In the genomic region with DNA sequence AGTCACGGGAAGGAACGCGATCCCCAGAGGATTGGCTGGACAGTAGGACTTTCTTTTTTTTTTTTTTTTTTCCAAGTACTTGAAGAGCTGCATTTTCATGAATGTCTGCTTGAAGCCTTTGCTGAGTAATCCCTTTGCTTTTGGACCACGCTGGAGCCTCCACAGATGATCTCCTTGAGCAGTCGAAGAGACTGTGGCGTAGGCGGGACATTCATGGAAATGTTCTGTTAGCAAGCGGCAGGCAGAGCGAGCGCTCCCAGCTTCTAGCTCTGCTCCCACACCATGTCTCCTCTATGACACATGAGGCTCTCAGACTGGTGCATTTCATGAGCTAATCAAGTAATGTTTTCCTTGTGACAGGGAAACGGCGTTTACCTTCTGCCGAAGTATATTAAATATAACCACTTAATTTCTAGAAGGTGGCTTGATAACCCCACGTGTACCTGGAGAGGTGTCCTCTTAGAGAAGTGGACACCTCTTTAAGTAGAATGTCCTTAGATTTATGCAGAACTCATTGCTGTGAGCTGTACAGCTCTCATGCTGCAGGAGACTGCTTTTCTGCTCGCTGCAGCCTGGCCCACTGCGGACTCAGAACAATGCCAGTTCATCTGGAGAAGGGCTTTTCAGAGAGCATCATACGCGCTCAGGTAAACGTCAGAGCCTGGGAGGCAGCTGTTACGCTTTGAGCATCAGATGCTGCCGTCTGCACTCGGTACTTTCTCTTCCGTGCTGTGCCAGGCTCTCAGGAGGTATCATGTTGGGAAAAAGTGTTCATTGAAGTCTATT, we compare ENCODE assay signal across 8 mouse cellular contexts.
DNase-seq lines count a peak whose midpoint lies in the region; ATAC-seq lines count a peak whose summit lies in the region.

No protein-coding gene starts in this region.

- H3K9me3 ChIP-seq in hindbrain, embryonic 14.5 days (ENCODE audit: control insufficient read depth, low read length) = no peaks in the 10 kb centered on the region
- H3K9me3 ChIP-seq in hindbrain, embryonic 12.5 days (replicated peaks) = no peaks in the 10 kb centered on the region
- H3K9me3 ChIP-seq in embryonic facial prominence, embryonic 15.5 days (replicated peaks) = no peaks in the 10 kb centered on the region
- H3K9me3 ChIP-seq in hindbrain, embryonic 16.5 days (ENCODE audit: control insufficient read depth, low read length) = no peaks in the 10 kb centered on the region
- no peaks in the 10 kb centered on the region for H3K9me3 ChIP-seq in limb, embryonic 15.5 days

- no peaks in the 10 kb centered on the region for H3K27me3 ChIP-seq in hindbrain, embryonic 14.5 days (ENCODE audit: control insufficient read depth, insufficient read depth, low read length)
- peaks cover 4% of the 10 kb centered on the region; the same call in 1 of the 2 replicates for H3K27me3 ChIP-seq in hindbrain, embryonic 12.5 days
- H3K27me3 ChIP-seq in embryonic facial prominence, embryonic 15.5 days = no peaks in the 10 kb centered on the region
- no peaks in the 10 kb centered on the region for H3K27me3 ChIP-seq in hindbrain, embryonic 16.5 days (replicated peaks; ENCODE audit: control insufficient read depth, insufficient read depth, low read length)
- H3K27me3 ChIP-seq in limb, embryonic 15.5 days = no peaks in the 10 kb centered on the region

- DNase-seq in hindbrain, embryonic 14.5 days (ENCODE audit: low spot score) = no peak
- no peak for DNase-seq in ovary, postnatal 36 days (ENCODE audit: low spot score)
- DNase-seq in thymus, adult 18-20 months = no peak
- DNase-seq in cerebellum, postnatal 25 days = no peak

- H3K9ac ChIP-seq in hindbrain, embryonic 14.5 days = no peak overlapping the region
- H3K9ac ChIP-seq in hindbrain, embryonic 12.5 days = no peak overlapping the region
- H3K9ac ChIP-seq in embryonic facial prominence, embryonic 15.5 days = no peak overlapping the region
- H3K9ac ChIP-seq in hindbrain, embryonic 16.5 days (ENCODE audit: low read depth, low read length) = no peak overlapping the region
- no peak overlapping the region for H3K9ac ChIP-seq in limb, embryonic 15.5 days

- no peaks in the 10 kb centered on the region for H3K36me3 ChIP-seq in hindbrain, embryonic 14.5 days (replicated peaks; ENCODE audit: control insufficient read depth, insufficient read depth)
- no peaks in the 10 kb centered on the region for H3K36me3 ChIP-seq in hindbrain, embryonic 12.5 days
- no peaks in the 10 kb centered on the region for H3K36me3 ChIP-seq in embryonic facial prominence, embryonic 15.5 days
- no peaks in the 10 kb centered on the region for H3K36me3 ChIP-seq in hindbrain, embryonic 16.5 days (ENCODE audit: control insufficient read depth, insufficient read depth, low read length)
- no peaks in the 10 kb centered on the region for H3K36me3 ChIP-seq in limb, embryonic 15.5 days

- H3K4me2 ChIP-seq in hindbrain, embryonic 14.5 days (replicated peaks) = no peak overlapping the region
- H3K4me2 ChIP-seq in hindbrain, embryonic 12.5 days (replicated peaks) = no peak overlapping the region
- H3K4me2 ChIP-seq in embryonic facial prominence, embryonic 15.5 days (replicated peaks) = peak overlapping the region; percentile 30
- peak overlapping the region; percentile 5; the same call in 1 of the 2 replicates for H3K4me2 ChIP-seq in hindbrain, embryonic 16.5 days (ENCODE audit: low read length)
- H3K4me2 ChIP-seq in limb, embryonic 15.5 days = peak overlapping the region; percentile 24; the same call in 1 of the 2 replicates

- ATAC-seq in hindbrain, embryonic 14.5 days (ENCODE audit: low FRiP score) = no peak
- ATAC-seq in hindbrain, embryonic 12.5 days (ENCODE audit: low FRiP score) = no peak
- ATAC-seq in embryonic facial prominence, embryonic 15.5 days (ENCODE audit: insufficient number of reproducible peaks, low FRiP score, low TSS enrichment, low read depth) = no peak
- 0 out of 2 replicates have a peak, but pooled peaks have one; percentile 56 for ATAC-seq in hindbrain, embryonic 16.5 days
- ATAC-seq in limb, embryonic 15.5 days (ENCODE audit: insufficient number of reproducible peaks, low FRiP score, low TSS enrichment, low read depth) = no peak

- H3K27ac ChIP-seq in hindbrain, embryonic 14.5 days = 0 out of 2 replicates have a peak overlapping the region, but pooled peaks have one; percentile 15
- H3K27ac ChIP-seq in hindbrain, embryonic 12.5 days = no peak overlapping the region
- H3K27ac ChIP-seq in embryonic facial prominence, embryonic 15.5 days (replicated peaks) = peak overlapping the region; percentile 58
- peak overlapping the region; percentile 29; the same call in 1 of the 2 replicates for H3K27ac ChIP-seq in hindbrain, embryonic 16.5 days (ENCODE audit: low read depth, low read length)
- H3K27ac ChIP-seq in limb, embryonic 15.5 days = no peak overlapping the region

- peaks cover 11% of the 10 kb centered on the region for H3K4me1 ChIP-seq in hindbrain, embryonic 14.5 days (replicated peaks; ENCODE audit: control insufficient read depth, insufficient read depth, low read length)
- peaks cover 17% of the 10 kb centered on the region for H3K4me1 ChIP-seq in hindbrain, embryonic 12.5 days
- peaks cover 19% of the 10 kb centered on the region for H3K4me1 ChIP-seq in embryonic facial prominence, embryonic 15.5 days
- H3K4me1 ChIP-seq in hindbrain, embryonic 16.5 days (ENCODE audit: control insufficient read depth, insufficient read depth, low read depth, low read length) = peaks cover 9% of the 10 kb centered on the region; the same call in 1 of the 2 replicates
- H3K4me1 ChIP-seq in limb, embryonic 15.5 days = peaks cover 17% of the 10 kb centered on the region

- 64% methylated on average over 23 of the region's 23 CpGs for WGBS in hindbrain, embryonic 14.5 days
- 71% methylated on average over 23 of the region's 23 CpGs for WGBS in hindbrain, embryonic 12.5 days
- WGBS in embryonic facial prominence, embryonic 15.5 days = 49% methylated on average over 23 of the region's 23 CpGs
- WGBS in hindbrain, embryonic 16.5 days = 61% methylated on average over 23 of the region's 23 CpGs
- WGBS in limb, embryonic 15.5 days = 60% methylated on average over 23 of the region's 23 CpGs

- H3K4me3 ChIP-seq in hindbrain, embryonic 14.5 days (replicated peaks; ENCODE audit: low read length) = no peak overlapping the region
- H3K4me3 ChIP-seq in hindbrain, embryonic 12.5 days = no peak overlapping the region
- 0 out of 2 replicates have a peak overlapping the region, but pooled peaks have one; percentile 9 for H3K4me3 ChIP-seq in embryonic facial prominence, embryonic 15.5 days (replicated peaks)
- no peak overlapping the region for H3K4me3 ChIP-seq in hindbrain, embryonic 16.5 days (ENCODE audit: low read length)
- H3K4me3 ChIP-seq in limb, embryonic 15.5 days = no peak overlapping the region

Comparison
In these comparisons a context has a peak if more than half of its experiments do, and no peak if none do; other contexts are left out.
1. H3K27ac ChIP-seq: peak in hindbrain, embryonic 14.5 days (single experiment), embryonic facial prominence, embryonic 15.5 days (single experiment) and hindbrain, embryonic 16.5 days (single experiment); none in hindbrain, embryonic 12.5 days (single experiment) and limb, embryonic 15.5 days (single experiment).
2. H3K4me2 ChIP-seq: peak in embryonic facial prominence, embryonic 15.5 days (single experiment), hindbrain, embryonic 16.5 days (single experiment) and limb, embryonic 15.5 days (single experiment); none in hindbrain, embryonic 14.5 days (single experiment) and hindbrain, embryonic 12.5 days (single experiment).